In the genomic region with DNA sequence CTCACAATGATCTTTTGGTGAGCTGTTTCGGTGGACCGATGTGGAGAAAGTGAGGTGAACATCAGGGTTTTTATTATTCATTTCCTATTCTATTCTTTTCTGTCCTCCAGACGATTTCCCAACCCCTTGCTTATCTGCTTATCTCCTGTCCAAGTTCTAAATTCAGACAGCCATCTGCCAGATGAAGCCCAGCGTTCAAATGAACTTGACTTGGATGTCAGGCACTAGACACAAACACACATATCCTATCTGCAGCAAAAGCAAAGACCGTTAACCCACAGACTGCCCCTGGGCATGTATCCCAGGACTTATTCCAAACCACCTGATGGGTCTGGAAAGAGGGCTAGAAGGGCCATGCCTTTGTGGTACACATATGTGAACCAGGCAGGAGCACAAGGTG, we compare ENCODE assay signal across 27 mouse cellular contexts. TPM values are rescaled to one million over a fixed set of nuclear protein-coding genes. Genes with fewer than 3 reads are reported as not detected.
DNase-seq lines count a peak whose midpoint lies in the region; ATAC-seq and TF ChIP-seq lines count a peak whose summit lies in the region.
"Had no signal": no experiment of that assay in that cellular context is flagged by ENCODE, and none has a peak within 500 bp of the region (broad histone marks: within the 10 kb centered on the region; RNA-seq: fewer than 3 reads in every experiment).

No protein-coding gene starts in this region.

- ATAC-seq in lung, postnatal 0 days: no peak
- ATAC-seq: forebrain, embryonic 15.5 days; intestine, embryonic 15.5 days; Patski had no signal

- no peak for TF ChIP-seq CTCF in heart, adult 2 months (IDR thresholded peaks at IDR 0.05)
- TF ChIP-seq CTCF in lung, postnatal 0 days (IDR thresholded peaks at IDR 0.05): no peak

- H3K9ac ChIP-seq in heart, adult 2 months (ENCODE audit: low read depth, low read length): no peak overlapping the region
- H3K9ac ChIP-seq in lung, postnatal 0 days (replicated peaks; ENCODE audit: low read depth): no peak overlapping the region
- H3K9ac ChIP-seq: embryonic facial prominence, embryonic 13.5 days; forebrain, embryonic 12.5 days; forebrain, embryonic 15.5 days; hindbrain, embryonic 12.5 days; hindbrain, embryonic 15.5 days; intestine, embryonic 15.5 days had no signal

- H3K27ac ChIP-seq in heart, adult 2 months: peak overlapping the region; percentile 15; the same call in 1 of the 2 replicates
- H3K27ac ChIP-seq in lung, postnatal 0 days (ENCODE audit: low read length): peak overlapping the region; percentile 68
- H3K27ac ChIP-seq: embryonic facial prominence, embryonic 10.5 days; embryonic facial prominence, embryonic 13.5 days; forebrain, embryonic 12.5 days; forebrain, embryonic 15.5 days; hindbrain, embryonic 12.5 days; hindbrain, embryonic 15.5 days; intestine, embryonic 15.5 days had no signal

- H3K79me2 ChIP-seq in heart, adult 2 months (replicated peaks; ENCODE audit: control insufficient read depth, insufficient read depth, low read length): no peaks in the 10 kb centered on the region

- no peaks in the 10 kb centered on the region for H3K9me3 ChIP-seq in lung, postnatal 0 days (ENCODE audit: low read length)
- H3K9me3 ChIP-seq: embryonic facial prominence, embryonic 10.5 days; embryonic facial prominence, embryonic 13.5 days; forebrain, embryonic 12.5 days; forebrain, embryonic 15.5 days; G1E; hindbrain, embryonic 12.5 days; hindbrain, embryonic 15.5 days; intestine, embryonic 15.5 days had no signal

- peak; percentile 12 to 57 for DNase-seq in adrenal gland, adult (ENCODE audit: inconsistent age in 2 of 2, low spot score in 1 of 2)
- DNase-seq in adrenal gland, adult 18-20 months (ENCODE audit: low spot score in 2 of 2): no peak
- DNase-seq in heart, adult 2 months: peak in 1 of 2 experiments; percentile 20
- no peak for DNase-seq in heart, adult 11 months
- peak; percentile 48 for DNase-seq in lung, postnatal 0 days (ENCODE audit: low spot score)
- no peak for DNase-seq in lung, postnatal 14 days
- DNase-seq: adrenal gland, postnatal 10 days; adrenal gland, postnatal 36 days; B cell, adult 2 months; cerebellum, adult 2 months; cerebellum, adult 9-11 months; cerebellum, postnatal 36 days; embryo, embryonic 11 days; gastrocnemius, postnatal 10 days; kidney, adult 11 months; kidney, adult 8-10 months had no signal

- intact Hi-C loops in heart, adult 2 months (cut with DNase I): no loop called here

- no peak overlapping the region for H3K4me2 ChIP-seq in lung, postnatal 0 days (replicated peaks; ENCODE audit: low read depth, low read length)
- H3K4me2 ChIP-seq: embryonic facial prominence, embryonic 13.5 days; forebrain, embryonic 12.5 days; forebrain, embryonic 15.5 days; heart, embryonic 11.5 days; hindbrain, embryonic 12.5 days; hindbrain, embryonic 15.5 days; intestine, embryonic 15.5 days had no signal

- no peak for TF ChIP-seq POLR2A in heart, adult 2 months (IDR thresholded peaks at IDR 0.05; ENCODE audit: insufficient read depth, low read depth, low read length)

- no peak for TF ChIP-seq EP300 in heart, adult 2 months (IDR thresholded peaks at IDR 0.05; ENCODE audit: insufficient read depth, low read depth, low read length)
- no peak for TF ChIP-seq EP300 in lung, postnatal 0 days (IDR thresholded peaks at IDR 0.05)

- H3K4me1 ChIP-seq in heart, adult 2 months (ENCODE audit: control insufficient read depth, insufficient read depth, low read length): peaks cover 11% of the 10 kb centered on the region
- peaks cover 27% of the 10 kb centered on the region; the same call in 1 of the 2 replicates for H3K4me1 ChIP-seq in lung, postnatal 0 days (ENCODE audit: insufficient read depth, low read depth, low read length)

- H3K4me3 ChIP-seq in heart, adult 2 months: no peak overlapping the region
- H3K4me3 ChIP-seq in lung, postnatal 0 days (ENCODE audit: low read depth, low read length): no peak overlapping the region
- H3K4me3 ChIP-seq: embryonic facial prominence, embryonic 10.5 days; embryonic facial prominence, embryonic 13.5 days; erythroblast, embryonic 14.5 days; forebrain, embryonic 12.5 days; forebrain, embryonic 15.5 days; hindbrain, embryonic 12.5 days; hindbrain, embryonic 15.5 days; intestine, embryonic 15.5 days had no signal

- WGBS in heart, adult 2 months: 33% methylated on average over 5 of the region's 5 CpGs
- WGBS in lung, postnatal 0 days: 53% methylated on average over 5 of the region's 5 CpGs

- no peaks in the 10 kb centered on the region for H3K27me3 ChIP-seq in heart, adult 2 months (ENCODE audit: control insufficient read depth, insufficient read depth, low read length)
- H3K27me3 ChIP-seq in lung, postnatal 0 days (replicated peaks; ENCODE audit: insufficient read depth, low read length): no peaks in the 10 kb centered on the region
- H3K27me3 ChIP-seq: embryonic facial prominence, embryonic 13.5 days; forebrain, embryonic 12.5 days; forebrain, embryonic 15.5 days; hindbrain, embryonic 15.5 days; intestine, embryonic 15.5 days; Patski had no signal

- no peaks in the 10 kb centered on the region for H3K36me3 ChIP-seq in heart, adult 2 months (ENCODE audit: control insufficient read depth, insufficient read depth, low read length)
- H3K36me3 ChIP-seq in lung, postnatal 0 days (ENCODE audit: insufficient read depth, low read length): no peaks in the 10 kb centered on the region
- H3K36me3 ChIP-seq: embryonic facial prominence, embryonic 10.5 days; embryonic facial prominence, embryonic 13.5 days; forebrain, embryonic 12.5 days; forebrain, embryonic 15.5 days; G1E; hindbrain, embryonic 12.5 days; hindbrain, embryonic 15.5 days; intestine, embryonic 15.5 days had no signal

RNA-seq across cellular contexts. Expression of a gene that starts 9.3 kb away (rescaled TPM):
- 1 to 10 TPM; 2.9 to 4.3 TPM for total RNA-seq in adrenal gland, adult 18-20 months (2021)
- total RNA-seq in heart, adult 2 months (2021): 1 to 10 TPM; 3.0 to 5.7 TPM
- polyA plus RNA-seq in heart, adult 2 months (2012; rRNA removed): 9.1 and 12.6 TPM in 2 replicates
- polyA plus RNA-seq in lung, postnatal 0 days (2015; fragmentation: Nextera tagmentation; extraction: Ambion mirVana): 30.8 and 33.8 TPM in 2 replicates

Comparison
In these comparisons a context has a peak if more than half of its experiments do, and no peak if none do; other contexts are left out.
1. DNase-seq: peak in adrenal gland, adult (2 of 2) and lung, postnatal 0 days (single experiment); none in adrenal gland, adult 18-20 months (0 of 2), heart, adult 11 months (single experiment) and lung, postnatal 14 days (single experiment).